Mouse (Mus musculus): ENCODE measurements around the gene Gm21974. TPM values are rescaled to one million over a fixed set of nuclear protein-coding genes. Genes with fewer than 3 reads are reported as not detected.

Gene Gm21974
- polyA plus RNA-seq, 1 experiment: not detected

GRCm38 (mm10) chr7:127931351-127932135, 36.3 kb upstream of the Gm21974 start:
- Histone ChIP-seq H3K4me3 (replicated peaks; ENCODE audit: control insufficient read depth, low read depth, low read length) (no peak overlapping the region), H3K27ac (ENCODE audit: control insufficient read depth, insufficient read depth, low read depth, low read length, poor library complexity) (0 out of 2 replicates have a peak overlapping the region, but pooled peaks have one; percentile 20), H3K4me1 (ENCODE audit: control insufficient read depth, insufficient read depth, low read length) (no peaks in the 10 kb centered on the region)
- TF ChIP-seq CTCF (IDR thresholded peaks at IDR 0.05; ENCODE audit: control insufficient read depth, insufficient read depth, low read length) (no peak), POLR2A (IDR thresholded peaks at IDR 0.05; ENCODE audit: borderline replicate concordance, control insufficient read depth, low read depth, low read length) (no peak)
- 50% methylated on average over 13 of the region's 13 CpGs for WGBS

- Histone ChIP-seq H3K4me3 (replicated peaks; ENCODE audit: control insufficient read depth, low read depth, low read length) (no peak overlapping the region), H3K4me1 (ENCODE audit: control insufficient read depth, insufficient read depth, low read length) (no peaks in the 10 kb centered on the region)
- 80% methylated on average over 5 of the region's 5 CpGs for WGBS
Observed at GRCm38 (mm10) chr7:127930636-127931035, 35.4 kb upstream of the Gm21974 start.

GRCm38 (mm10) chr7:127929923-127930322, 34.7 kb upstream of the Gm21974 start, which contains the start of gene Prss8:
Gene Prss8 (minus strand): TSS chr7:127930104.
- 69% methylated on average over 6 of the region's 6 CpGs for WGBS
- Histone ChIP-seq H3K27ac (ENCODE audit: control insufficient read depth, insufficient read depth, low read depth, low read length, poor library complexity) (no peak within 1 kb of the TSS), H3K4me3 (replicated peaks; ENCODE audit: control insufficient read depth, low read depth, low read length) (no peak within 1 kb of the TSS), H3K4me1 (ENCODE audit: control insufficient read depth, insufficient read depth, low read length) (no peaks in the 10 kb centered on the region)
- TF ChIP-seq POLR2A (IDR thresholded peaks at IDR 0.05; ENCODE audit: borderline replicate concordance, control insufficient read depth, low read depth, low read length): no peak
- no peak for TF ChIP-seq CTCF (IDR thresholded peaks at IDR 0.05; ENCODE audit: control insufficient read depth, insufficient read depth, low read length)

More at GRCm38 (mm10) chr7:127930636-127931035, 35.4 kb upstream of the Gm21974 start:
- TF ChIP-seq POLR2A (IDR thresholded peaks at IDR 0.05; ENCODE audit: borderline replicate concordance, control insufficient read depth, low read depth, low read length) (no peak), CTCF (IDR thresholded peaks at IDR 0.05; ENCODE audit: control insufficient read depth, insufficient read depth, low read length) (no peak)
- H3K27ac ChIP-seq (ENCODE audit: control insufficient read depth, insufficient read depth, low read depth, low read length, poor library complexity): no peak overlapping the region

- TF ChIP-seq POLR2A (IDR thresholded peaks at IDR 0.05; ENCODE audit: borderline replicate concordance, control insufficient read depth, low read depth, low read length) (no peak), CTCF (IDR thresholded peaks at IDR 0.05; ENCODE audit: control insufficient read depth, insufficient read depth, low read length) (no peak)
- H3K27ac ChIP-seq (ENCODE audit: control insufficient read depth, insufficient read depth, low read depth, low read length, poor library complexity): no peak overlapping the region
- 84% methylated on average over 5 of the region's 5 CpGs for WGBS
- H3K4me1 ChIP-seq (ENCODE audit: control insufficient read depth, insufficient read depth, low read length): no peaks in the 10 kb centered on the region
- no peak overlapping the region for H3K4me3 ChIP-seq (replicated peaks; ENCODE audit: control insufficient read depth, low read depth, low read length)
Observed at GRCm38 (mm10) chr7:127928596-127928995, 33.3 kb upstream of the Gm21974 start.

GRCm38 (mm10) chr7:127927726-127928125, 32.5 kb upstream of the Gm21974 start:
- TF ChIP-seq POLR2A (IDR thresholded peaks at IDR 0.05; ENCODE audit: borderline replicate concordance, control insufficient read depth, low read depth, low read length): no peak
- no peak for TF ChIP-seq CTCF (IDR thresholded peaks at IDR 0.05; ENCODE audit: control insufficient read depth, insufficient read depth, low read length)
- Histone ChIP-seq H3K27ac (ENCODE audit: control insufficient read depth, insufficient read depth, low read depth, low read length, poor library complexity) (no peak overlapping the region), H3K4me3 (replicated peaks; ENCODE audit: control insufficient read depth, low read depth, low read length) (no peak overlapping the region), H3K4me1 (ENCODE audit: control insufficient read depth, insufficient read depth, low read length) (no peaks in the 10 kb centered on the region; the same call in 1 of the 2 replicates)
- 92% methylated on average over 11 of the region's 11 CpGs for WGBS

- TF ChIP-seq CTCF (IDR thresholded peaks at IDR 0.05; ENCODE audit: control insufficient read depth, insufficient read depth, low read length): no peak
Observed at GRCm38 (mm10) chr7:127926846-127927245, 31.6 kb upstream of the Gm21974 start.

GRCm38 (mm10) chr7:127926066-127926465, 30.8 kb upstream of the Gm21974 start:
- WGBS: 87% methylated on average over 8 of the region's 8 CpGs
- TF ChIP-seq POLR2A (IDR thresholded peaks at IDR 0.05; ENCODE audit: borderline replicate concordance, control insufficient read depth, low read depth, low read length) (no peak), CTCF (IDR thresholded peaks at IDR 0.05; ENCODE audit: control insufficient read depth, insufficient read depth, low read length) (no peak)
- H3K27ac ChIP-seq (ENCODE audit: control insufficient read depth, insufficient read depth, low read depth, low read length, poor library complexity): no peak overlapping the region

More at GRCm38 (mm10) chr7:127926846-127927245, 31.6 kb upstream of the Gm21974 start:
- H3K27ac ChIP-seq (ENCODE audit: control insufficient read depth, insufficient read depth, low read depth, low read length, poor library complexity): no peak overlapping the region
- WGBS: 88% methylated on average over 11 of the region's 11 CpGs
- H3K4me1 ChIP-seq (ENCODE audit: control insufficient read depth, insufficient read depth, low read length): peaks cover 3% of the 10 kb centered on the region
- no peak overlapping the region for H3K4me3 ChIP-seq (replicated peaks; ENCODE audit: control insufficient read depth, low read depth, low read length)

GRCm38 (mm10) chr7:127925252-127925651, 30.0 kb upstream of the Gm21974 start:
- 88% methylated on average over 5 of the region's 5 CpGs for WGBS
- no peak overlapping the region for H3K4me3 ChIP-seq (replicated peaks; ENCODE audit: control insufficient read depth, low read depth, low read length)
- H3K4me1 ChIP-seq (ENCODE audit: control insufficient read depth, insufficient read depth, low read length): peaks cover 3% of the 10 kb centered on the region
- H3K27ac ChIP-seq (ENCODE audit: control insufficient read depth, insufficient read depth, low read depth, low read length, poor library complexity): no peak overlapping the region
- TF ChIP-seq POLR2A (IDR thresholded peaks at IDR 0.05; ENCODE audit: borderline replicate concordance, control insufficient read depth, low read depth, low read length): no peak
- no peak for TF ChIP-seq CTCF (IDR thresholded peaks at IDR 0.05; ENCODE audit: control insufficient read depth, insufficient read depth, low read length)

More at GRCm38 (mm10) chr7:127926066-127926465, 30.8 kb upstream of the Gm21974 start:
- Histone ChIP-seq H3K4me1 (ENCODE audit: control insufficient read depth, insufficient read depth, low read length) (peaks cover 3% of the 10 kb centered on the region), H3K4me3 (replicated peaks; ENCODE audit: control insufficient read depth, low read depth, low read length) (no peak overlapping the region)
